Mouse (Mus musculus) E14TG2a.4 (cell line): Measurements from ENCODE around the gene Stx1b.

Experiments used
- CTCF ChIP-seq: conservative IDR thresholded peaks from 2 replicates; pipeline ENCODE4 v1.5.1; 2014; ENCODE audit warnings: low read length
- NANOG ChIP-seq: IDR thresholded peaks from 2 replicates; pipeline ENCODE4 v1.6.1; 2014; ENCODE audit warnings: borderline replicate concordance, low read length, mixed read lengths
- POU5F1 ChIP-seq: IDR thresholded peaks from 2 replicates; pipeline ENCODE4 v1.6.1; 2014; ENCODE audit warnings: low read length, borderline replicate concordance

DNA sequence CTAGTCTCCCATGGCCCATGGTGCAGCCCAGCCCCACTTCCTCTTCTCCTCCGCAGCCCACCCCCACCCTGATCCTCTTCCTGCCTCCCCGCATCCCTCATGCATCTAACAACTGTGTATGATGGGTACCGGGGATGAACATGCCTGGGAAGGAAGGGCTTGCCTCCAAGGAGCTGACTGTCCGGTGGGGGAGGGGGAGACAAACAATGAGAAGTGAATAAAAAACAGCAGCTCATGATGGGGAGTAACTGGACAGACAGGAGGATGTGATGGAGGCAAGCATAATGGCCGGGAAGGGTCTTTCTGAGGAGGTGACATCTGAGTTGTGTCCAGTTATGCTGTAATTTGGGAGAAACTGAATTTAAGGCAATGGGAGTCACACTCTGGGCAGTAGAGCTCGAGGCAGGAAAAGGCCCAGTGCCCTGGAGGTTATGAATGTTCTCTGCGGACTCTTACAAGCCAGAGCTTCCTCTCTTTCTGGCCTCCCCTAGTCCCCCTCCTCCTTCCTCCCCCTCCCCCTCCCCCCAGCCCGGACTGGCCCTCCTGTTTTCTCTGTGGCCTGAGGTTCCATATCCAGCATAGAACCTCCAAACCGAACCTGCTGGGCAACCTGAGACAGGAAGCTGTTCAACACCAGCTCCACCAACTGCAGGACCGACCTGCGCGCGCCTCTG lies 3.4 kb downstream of the Stx1b start:
- TF ChIP-seq CTCF (no peak), POU5F1 (no peak), NANOG (no peak)
